Comparison of ENCODE assay signal across 30 mouse cellular contexts in genomic region chr19:5579971-5580370, GRCm38 (mm10). TPM values are rescaled to one million over a fixed set of nuclear protein-coding genes. Genes with fewer than 3 reads are reported as not detected.
"Had no signal": no experiment of that assay in that cellular context is flagged by ENCODE, and none has a peak within 500 bp of the region (broad histone marks: within the 10 kb centered on the region; RNA-seq: fewer than 3 reads in every experiment).

No protein-coding gene starts in this region.

- DNase-seq: gastrocnemius, adult 2 months; gastrocnemius, postnatal 14 days; gastrocnemius, postnatal 36 days; heart, postnatal 10 days; kidney, adult 18-20 months; kidney, adult 8-10 months; kidney, postnatal 10 days; kidney, postnatal 25 days; kidney, postnatal 4 days; liver; liver, embryonic 13.5 days had no signal

- H3K36me3 ChIP-seq: heart, embryonic 10.5 days; heart, embryonic 12.5 days; hindbrain, embryonic 13.5 days; hindbrain, embryonic 15.5 days; intestine, embryonic 15.5 days; limb, embryonic 10.5 days; limb, embryonic 12.5 days; liver, embryonic 13.5 days; liver, embryonic 15.5 days had no signal

- H3K9me3 ChIP-seq: heart, embryonic 10.5 days; heart, embryonic 12.5 days; hindbrain, embryonic 13.5 days; hindbrain, embryonic 15.5 days; intestine, embryonic 15.5 days; limb, embryonic 10.5 days; limb, embryonic 12.5 days; liver, embryonic 13.5 days; liver, embryonic 15.5 days had no signal

- H3K4me3 ChIP-seq: gastrocnemius, adult 2 months; heart, embryonic 10.5 days; heart, embryonic 12.5 days; hindbrain, embryonic 13.5 days; hindbrain, embryonic 15.5 days; intestine, embryonic 15.5 days; layer of hippocampus, adult 2 months; left cerebral cortex, adult 2 months; limb, embryonic 10.5 days; limb, embryonic 12.5 days; liver, embryonic 13.5 days; liver, embryonic 15.5 days had no signal

- H3K4me1 ChIP-seq: heart, embryonic 10.5 days; heart, embryonic 12.5 days; hindbrain, embryonic 13.5 days; hindbrain, embryonic 15.5 days; intestine, embryonic 15.5 days; limb, embryonic 10.5 days; limb, embryonic 12.5 days; liver, embryonic 13.5 days; liver, embryonic 15.5 days had no signal

- H3K27me3 ChIP-seq: hindbrain, embryonic 13.5 days; hindbrain, embryonic 15.5 days; intestine, embryonic 15.5 days had no signal

- H3K27ac ChIP-seq: gastrocnemius, adult 2 months; heart, embryonic 10.5 days; hindbrain, embryonic 13.5 days; hindbrain, embryonic 15.5 days; intestine, embryonic 15.5 days; layer of hippocampus, adult 2 months; left cerebral cortex, adult 2 months; limb, embryonic 10.5 days; limb, embryonic 12.5 days; liver, embryonic 13.5 days; liver, embryonic 15.5 days had no signal

- H3K9ac ChIP-seq: heart, embryonic 12.5 days; hindbrain, embryonic 13.5 days; hindbrain, embryonic 15.5 days; intestine, embryonic 15.5 days; limb, embryonic 12.5 days; liver, embryonic 13.5 days; liver, embryonic 15.5 days had no signal

RNA-seq across cellular contexts. Expression of gene Ovol1, which starts 19.5 kb away (rescaled TPM):
- total RNA-seq: gastrocnemius, adult 2 months; gastrocnemius, postnatal 14 days; gastrocnemius, postnatal 36 days; heart, adult 8-10 months; heart, postnatal 10 days; heart, postnatal 25 days; hematopoietic stem cell, adult 5-6 weeks; layer of hippocampus, adult 2 months; layer of hippocampus, postnatal 10 days; layer of hippocampus, postnatal 25 days; left cerebral cortex, adult 2 months; left cerebral cortex, postnatal 14 days; left cerebral cortex, postnatal 36 days had no signal
- polyA plus RNA-seq: heart, embryonic 12.5 days; heart, embryonic 14.5 days; hindbrain, embryonic 13.5 days; hindbrain, embryonic 15.5 days; inflammation-experienced regulatory T-cells, adult 6 months; liver, embryonic 15.5 days had no signal
